Mouse (Mus musculus) ovary, postnatal 10 days (tissue): ENCODE results near the gene Raet1e.
A peak's percentile ranks its signal among the peaks of the same experiment; 100 is the strongest.
"Not testable (repeated sequence)": the region's sequence is repeated elsewhere in the genome, so short reads cannot be mapped to it uniquely, and the experiment has no call there.

Experiments
- DNase-seq: peaks from one replicate; pipeline ENCODE4 v3.0.0; 2022; ENCODE audit warnings: low spot score

The Raet1e gene

DNA sequence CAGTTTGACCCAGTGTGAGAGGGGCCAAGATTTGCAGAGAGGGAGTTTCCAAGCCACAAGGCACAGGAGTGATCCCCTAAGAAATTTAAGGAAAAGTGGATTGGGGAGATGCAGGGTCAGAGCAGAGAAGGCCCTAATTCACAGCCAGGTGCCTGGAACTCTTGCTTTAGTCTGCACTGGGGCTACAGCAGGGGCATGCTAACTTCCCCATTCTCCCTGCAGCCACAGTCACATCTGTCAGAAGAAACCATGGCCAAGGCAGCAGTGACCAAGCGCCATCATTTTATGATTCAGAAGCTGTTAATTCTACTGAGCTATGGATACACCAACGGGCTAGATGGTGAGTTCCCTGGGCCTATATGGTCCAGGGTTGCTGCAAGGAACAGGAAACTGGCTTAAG lies 204.1 kb downstream of the Raet1e start:
- not testable (repeated sequence) for DNase-seq

DNA sequence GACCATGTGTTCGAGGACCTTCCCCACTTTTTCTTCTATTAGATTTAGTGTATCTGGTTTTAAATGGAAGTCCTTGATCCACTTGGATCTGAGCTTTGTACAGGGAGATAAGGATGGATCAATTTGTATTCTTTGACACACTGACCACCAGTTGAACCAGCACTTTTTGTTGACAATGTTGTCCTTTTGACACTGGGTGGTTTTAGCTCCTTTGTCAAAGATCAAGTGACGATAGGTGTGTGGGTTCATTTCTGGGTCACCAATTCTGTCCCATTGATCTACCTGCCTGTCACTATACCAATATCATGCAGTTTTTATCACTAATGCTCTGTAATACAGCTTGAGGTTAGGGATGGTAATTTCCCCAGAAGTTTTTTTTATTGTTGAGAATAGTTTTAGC lies 206.5 kb downstream of the Raet1e start:
- not testable (repeated sequence) for DNase-seq

GRCm38 (mm10) chr10:22381226-22381625 lies 222.9 kb downstream of the Raet1e start:
- not testable (repeated sequence) for DNase-seq

DNA sequence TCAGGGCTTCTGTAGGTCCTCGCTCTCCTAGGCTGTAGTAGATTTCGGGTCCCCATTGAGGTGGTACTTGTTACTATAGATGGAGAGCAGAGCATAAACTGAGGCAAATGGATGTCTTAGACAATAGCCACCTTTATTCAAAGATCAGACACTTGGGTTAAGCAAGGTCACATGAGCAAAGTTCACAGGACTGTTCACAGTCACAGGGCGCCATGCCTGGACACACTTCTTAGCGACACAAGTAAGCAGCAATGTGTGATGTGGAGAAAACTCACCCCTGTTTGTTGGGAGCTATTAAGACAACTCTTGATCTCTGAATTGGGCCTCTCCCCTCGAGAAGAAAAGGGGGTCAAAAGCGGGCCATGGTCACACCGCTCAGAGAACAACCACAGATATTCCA lies 231.8 kb downstream of the Raet1e start:
- not testable (repeated sequence) for DNase-seq

GRCm38 (mm10) chr10:22391616-22392015 lies 233.2 kb downstream of the Raet1e start:
- not testable (repeated sequence) for DNase-seq

DNA sequence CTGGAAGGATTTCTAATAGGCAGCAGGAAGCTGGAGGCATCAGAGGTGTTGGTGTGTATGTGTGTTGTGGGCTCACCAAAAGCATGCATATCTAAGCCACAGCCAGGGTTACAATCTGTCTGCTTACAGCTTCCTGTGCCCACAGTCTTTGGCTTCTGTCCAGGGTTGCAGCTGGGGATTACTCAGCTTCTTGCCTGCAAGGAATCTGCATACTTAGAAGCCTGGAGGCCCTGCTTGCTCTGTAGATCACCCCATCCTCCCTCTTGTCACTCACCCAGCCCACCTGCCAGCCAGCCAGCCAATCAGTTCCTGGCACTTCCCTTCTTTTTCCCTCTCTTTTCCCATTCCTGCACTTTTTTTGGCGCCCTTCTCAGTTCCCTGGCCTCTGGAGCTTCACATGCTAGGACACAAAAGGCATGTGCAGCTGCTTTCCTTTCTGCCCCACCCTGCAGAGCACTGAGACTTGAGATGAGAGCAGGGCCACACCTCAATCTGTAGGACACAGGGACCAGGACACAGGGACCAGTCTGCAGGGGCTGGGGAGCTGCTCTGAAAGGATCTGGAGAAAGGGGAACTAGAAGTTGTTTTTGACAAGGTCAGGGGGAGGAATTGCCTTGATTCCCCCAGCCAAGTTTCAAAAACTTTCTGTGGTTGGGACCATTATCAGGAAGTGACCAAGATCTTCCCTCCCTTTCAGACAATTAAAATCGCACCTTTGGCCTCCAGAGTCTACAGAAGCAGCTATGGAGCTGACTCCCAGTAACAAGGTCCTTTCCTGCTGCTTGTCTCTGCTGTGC lies 234.9 kb downstream of the Raet1e start:
- DNase-seq = not testable (repeated sequence)

- DNase-seq = not testable (repeated sequence)
Measured at GRCm38 (mm10) chr10:22396680-22397079, 238.3 kb downstream of the Raet1e start.

- DNase-seq = peak; percentile 10
Measured at GRCm38 (mm10) chr10:22402225-22402917, 244.0 kb downstream of the Raet1e start.

- DNase-seq = not testable (repeated sequence)
Measured at GRCm38 (mm10) chr10:22413702-22414494, 255.5 kb downstream of the Raet1e start.
